Mouse (Mus musculus) limb, embryonic 11.5 days (tissue): ENCODE measurements around the gene Plgrkt. TPM values are rescaled to one million over a fixed set of nuclear protein-coding genes. Genes with fewer than 3 reads are reported as not detected.

Experiments
- ATAC-seq: fragments of 200-750 bp; cut with Nextera tagmentation; 2 replicates; pipeline ENCODE4 v1.8.0; 2017; ENCODE audit warnings: low read depth; ENCODE audit not compliant: insufficient number of reproducible peaks, low FRiP score, low TSS enrichment
- DNase-seq: peaks from one replicate; pipeline ENCODE4 v3.0.0-alpha.2; 2015; ENCODE audit warnings: low spot score
- H3K27ac ChIP-seq: fragments of 300-500 bp; sonication (generic); replicated peaks from 2 replicates; pipeline ENCODE4 v1.5.1; 2014; ENCODE audit warnings: low read depth, mild to moderate bottlenecking, low read length
- H3K27me3 ChIP-seq: fragments of 300-500 bp; sonication (generic); 2 replicates; pipeline ENCODE4 v1.6.1; 2014; ENCODE audit warnings: mild to moderate bottlenecking, low read length, mixed read lengths; ENCODE audit not compliant: control insufficient read depth, insufficient read depth
- H3K36me3 ChIP-seq: fragments of 300-500 bp; sonication (generic); 2 replicates; pipeline ENCODE4 v1.6.1; 2014; ENCODE audit warnings: mild to moderate bottlenecking, low read length, moderate library complexity, mixed read lengths; ENCODE audit not compliant: control insufficient read depth, insufficient read depth
- H3K4me1 ChIP-seq: fragments of 300-500 bp; sonication (generic); 2 replicates; pipeline ENCODE4 v1.6.1; 2014; ENCODE audit warnings: low read length, mixed read lengths; ENCODE audit not compliant: control insufficient read depth, insufficient read depth
- H3K4me2 ChIP-seq: fragments of 300-500 bp; sonication (generic); 2 replicates; pipeline ENCODE4 v1.6.1; 2014; ENCODE audit warnings: low read depth, mild to moderate bottlenecking, moderate library complexity; ENCODE audit not compliant: severe bottlenecking
- H3K4me3 ChIP-seq: fragments of 300-500 bp; sonication (generic); 2 replicates; pipeline ENCODE4 v1.5.1; 2014; ENCODE audit warnings: low read depth, low read length
- H3K9ac ChIP-seq: fragments of 300-500 bp; sonication (generic); 2 replicates; pipeline ENCODE4 v1.6.1; 2014; ENCODE audit warnings: mild to moderate bottlenecking, low read length
- H3K9me3 ChIP-seq: fragments of 300-500 bp; sonication (generic); 2 replicates; pipeline ENCODE4 v1.6.1; 2016; ENCODE audit warnings: low read length; ENCODE audit not compliant: control insufficient read depth
- WGBS: fragments of 180-500 bp; shearing (Covaris S2); extraction: QIAGEN DNeasy Blood & Tissue Kit; methylation state at CpG from one replicate; pipeline ENCODE4 v1.1.7; 2014; 5-methylcytosine and 5-hydroxymethylcytosine counted together
- polyA plus RNA-seq: library from polyadenylated mRNA; unstranded; fragments of >200 nt; fragmentation: Nextera tagmentation; extraction: Ambion mirVana; gene quantifications from 2 replicates; pipeline ENCODE4 v1.2.1, GENCODE M21; 2014

Gene Plgrkt
- polyA plus RNA-seq, 1 experiment from 2014 or later, result 34.4 TPM

DNA sequence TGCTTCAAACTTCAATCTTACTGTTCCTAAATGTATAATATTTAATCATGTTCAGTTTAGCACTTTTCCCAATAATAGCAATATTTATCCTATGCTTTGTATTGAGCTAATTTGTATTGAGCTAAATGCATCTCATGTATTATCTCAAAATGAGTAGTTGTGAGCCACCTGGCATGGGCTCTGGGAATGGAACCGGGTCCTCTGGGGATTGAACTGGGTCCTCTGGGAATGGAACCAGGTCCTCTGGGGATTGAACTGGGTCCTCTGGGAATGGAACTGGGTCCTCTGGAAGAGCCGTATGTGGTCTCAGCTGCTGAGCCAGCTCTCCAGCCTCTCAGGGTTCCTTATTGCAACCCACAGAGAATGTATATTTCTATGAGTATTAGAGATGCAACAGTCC, 65.1 kb downstream of the Plgrkt start:
- no peaks in the 10 kb centered on the region for H3K36me3 ChIP-seq
- no peaks in the 10 kb centered on the region for H3K4me1 ChIP-seq

DNA sequence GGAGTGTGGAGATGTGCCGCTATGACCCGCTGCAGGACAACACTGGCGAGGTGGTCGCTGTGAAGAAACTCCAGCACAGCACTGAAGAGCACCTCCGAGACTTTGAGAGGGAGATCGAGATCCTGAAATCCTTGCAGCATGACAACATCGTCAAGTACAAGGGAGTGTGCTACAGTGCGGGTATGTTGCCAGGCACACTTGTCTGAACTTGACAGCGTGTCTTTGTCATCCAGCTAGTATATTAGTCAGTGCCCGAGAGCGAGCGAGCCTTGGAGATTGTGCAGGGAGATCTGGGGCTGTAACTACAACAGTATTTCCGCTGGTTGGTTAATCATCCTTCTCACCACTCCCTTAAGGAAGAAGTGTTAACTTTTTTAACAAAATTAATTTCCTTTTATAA, 66.3 kb downstream of the Plgrkt start:
- H3K9me3 ChIP-seq, result no peaks in the 10 kb centered on the region
- no peaks in the 10 kb centered on the region for H3K4me1 ChIP-seq
- ATAC-seq (no peak), DNase-seq (no peak)
- WGBS, result 91% methylated on average over 13 of the region's 13 CpGs
- no peak overlapping the region for H3K27ac ChIP-seq
- H3K36me3 ChIP-seq, result no peaks in the 10 kb centered on the region; the same call in 1 of the 2 replicates
- H3K4me2 ChIP-seq, result no peak overlapping the region
- H3K27me3 ChIP-seq, result no peaks in the 10 kb centered on the region
- H3K9ac ChIP-seq, result no peak overlapping the region
- H3K4me3 ChIP-seq, result no peak overlapping the region

More for the DNA sequence above, 65.1 kb downstream of the Plgrkt start:
- no peak for DNase-seq
- no peak overlapping the region for H3K4me3 ChIP-seq
- no peaks in the 10 kb centered on the region for H3K9me3 ChIP-seq
- ATAC-seq, result no peak
- 92% methylated on average over 2 of the region's 2 CpGs for WGBS
- no peak overlapping the region for H3K27ac ChIP-seq
- H3K4me2 ChIP-seq, result no peak overlapping the region
- H3K9ac ChIP-seq, result no peak overlapping the region
- no peaks in the 10 kb centered on the region for H3K27me3 ChIP-seq

Other genes starting within 250 kb of the Plgrkt start
- gene Jak2, start 115.6 kb downstream of the Plgrkt start, polyA plus RNA-seq, result 11.4 and 11.6 TPM in 2 replicates
- gene Insl6, start 42.0 kb downstream of the Plgrkt start, polyA plus RNA-seq, result 6.9 TPM in 2 replicates
- 0.44 TPM in 1 of 2 replicates, not detected in the other for gene Rln1, start 32.7 kb downstream of the Plgrkt start, polyA plus RNA-seq
- 0.04 TPM in 1 of 2 replicates, not detected in the other for gene Cd274, start 65 bp upstream of the Plgrkt start, polyA plus RNA-seq
- gene Pdcd1lg2, start 43.5 kb upstream of the Plgrkt start, polyA plus RNA-seq, result not detected in 2 replicates
- gene Ric1, start 154.9 kb upstream of the Plgrkt start, polyA plus RNA-seq, result 21.9 and 24.5 TPM in 2 replicates